Mouse (Mus musculus): ENCODE results near the gene Klhl5. TPM values are rescaled to one million over a fixed set of nuclear protein-coding genes. Genes with fewer than 3 reads are reported as not detected.

Klhl5 gene
- polyA plus RNA-seq, 1 experiment, result 12.0 TPM

GRCm38 (mm10) chr5:65178477-65178876 is 71.1 kb downstream of the Klhl5 start:
- no peak for TF ChIP-seq CTCF (IDR thresholded peaks at IDR 0.05; ENCODE audit: low read depth, low read length)
- H3K27me3 ChIP-seq (ENCODE audit: control insufficient read depth, insufficient read depth, low read length, poor library complexity, severe bottlenecking), result no peaks in the 10 kb centered on the region
- H3K4me1 ChIP-seq (ENCODE audit: control insufficient read depth, insufficient read depth, low read length), result no peaks in the 10 kb centered on the region
- H3K36me3 ChIP-seq (ENCODE audit: control insufficient read depth, insufficient read depth, low read length, poor library complexity, severe bottlenecking), result no peaks in the 10 kb centered on the region
- H3K4me3 ChIP-seq (ENCODE audit: low read depth, low read length), result no peak overlapping the region
- H3K27ac ChIP-seq (ENCODE audit: insufficient read depth, low read length), result no peak overlapping the region
- H3K9ac ChIP-seq (ENCODE audit: low read depth, poor library complexity, severe bottlenecking), result no peak overlapping the region
- H3K9me3 ChIP-seq (replicated peaks; ENCODE audit: control insufficient read depth, insufficient read depth, low read length, poor library complexity, severe bottlenecking), result no peaks in the 10 kb centered on the region

GRCm38 (mm10) chr5:65181160-65181793 is 73.9 kb downstream of the Klhl5 start:
- Histone ChIP-seq H3K4me1 (ENCODE audit: control insufficient read depth, insufficient read depth, low read length) (no peaks in the 10 kb centered on the region), H3K9ac (ENCODE audit: low read depth, poor library complexity, severe bottlenecking) (no peak overlapping the region), H3K36me3 (ENCODE audit: control insufficient read depth, insufficient read depth, low read length, poor library complexity, severe bottlenecking) (no peaks in the 10 kb centered on the region), H3K27ac (ENCODE audit: insufficient read depth, low read length) (no peak overlapping the region), H3K9me3 (replicated peaks; ENCODE audit: control insufficient read depth, insufficient read depth, low read length, poor library complexity, severe bottlenecking) (no peaks in the 10 kb centered on the region), H3K27me3 (ENCODE audit: control insufficient read depth, insufficient read depth, low read length, poor library complexity, severe bottlenecking) (no peaks in the 10 kb centered on the region), H3K4me3 (ENCODE audit: low read depth, low read length) (no peak overlapping the region)
- TF ChIP-seq POLR2A (IDR thresholded peaks at IDR 0.05; ENCODE audit: insufficient read depth, low read length) (no peak), EP300 (IDR thresholded peaks at IDR 0.05; ENCODE audit: insufficient read depth, low read depth, low read length) (no peak), CTCF (IDR thresholded peaks at IDR 0.05; ENCODE audit: low read depth, low read length) (no peak)

GRCm38 (mm10) chr5:65181794-65182169 is 74.4 kb downstream of the Klhl5 start:
- H3K36me3 ChIP-seq (ENCODE audit: control insufficient read depth, insufficient read depth, low read length, poor library complexity, severe bottlenecking), result no peaks in the 10 kb centered on the region
- H3K4me3 ChIP-seq (ENCODE audit: low read depth, low read length), result no peak overlapping the region
- H3K9ac ChIP-seq (ENCODE audit: low read depth, poor library complexity, severe bottlenecking), result no peak overlapping the region
- no peak for TF ChIP-seq CTCF (IDR thresholded peaks at IDR 0.05; ENCODE audit: low read depth, low read length)
- no peak for TF ChIP-seq EP300 (IDR thresholded peaks at IDR 0.05; ENCODE audit: insufficient read depth, low read depth, low read length)
- TF ChIP-seq POLR2A (IDR thresholded peaks at IDR 0.05; ENCODE audit: insufficient read depth, low read length), result no peak
- H3K27me3 ChIP-seq (ENCODE audit: control insufficient read depth, insufficient read depth, low read length, poor library complexity, severe bottlenecking), result no peaks in the 10 kb centered on the region
- H3K9me3 ChIP-seq (replicated peaks; ENCODE audit: control insufficient read depth, insufficient read depth, low read length, poor library complexity, severe bottlenecking), result no peaks in the 10 kb centered on the region
- no peaks in the 10 kb centered on the region for H3K4me1 ChIP-seq (ENCODE audit: control insufficient read depth, insufficient read depth, low read length)
- H3K27ac ChIP-seq (ENCODE audit: insufficient read depth, low read length), result no peak overlapping the region

- Histone ChIP-seq H3K9me3 (replicated peaks; ENCODE audit: control insufficient read depth, insufficient read depth, low read length, poor library complexity, severe bottlenecking) (no peaks in the 10 kb centered on the region), H3K4me1 (ENCODE audit: control insufficient read depth, insufficient read depth, low read length) (no peaks in the 10 kb centered on the region), H3K36me3 (ENCODE audit: control insufficient read depth, insufficient read depth, low read length, poor library complexity, severe bottlenecking) (no peaks in the 10 kb centered on the region), H3K4me3 (ENCODE audit: low read depth, low read length) (no peak overlapping the region), H3K9ac (ENCODE audit: low read depth, poor library complexity, severe bottlenecking) (no peak overlapping the region), H3K27me3 (ENCODE audit: control insufficient read depth, insufficient read depth, low read length, poor library complexity, severe bottlenecking) (no peaks in the 10 kb centered on the region), H3K27ac (ENCODE audit: insufficient read depth, low read length) (no peak overlapping the region)
- TF ChIP-seq EP300 (IDR thresholded peaks at IDR 0.05; ENCODE audit: insufficient read depth, low read depth, low read length) (no peak), POLR2A (IDR thresholded peaks at IDR 0.05; ENCODE audit: insufficient read depth, low read length) (no peak), CTCF (IDR thresholded peaks at IDR 0.05; ENCODE audit: low read depth, low read length) (no peak)
Measured at GRCm38 (mm10) chr5:65182268-65182667, 74.9 kb downstream of the Klhl5 start.

GRCm38 (mm10) chr5:65191601-65192000 is 84.3 kb downstream of the Klhl5 start:
- TF ChIP-seq POLR2A (IDR thresholded peaks at IDR 0.05; ENCODE audit: insufficient read depth, low read length) (no peak), EP300 (IDR thresholded peaks at IDR 0.05; ENCODE audit: insufficient read depth, low read depth, low read length) (no peak), CTCF (IDR thresholded peaks at IDR 0.05; ENCODE audit: low read depth, low read length) (no peak)
- no peaks in the 10 kb centered on the region; the same call in 1 of the 2 replicates for H3K27me3 ChIP-seq (ENCODE audit: control insufficient read depth, insufficient read depth, low read length, poor library complexity, severe bottlenecking)
- no peaks in the 10 kb centered on the region for H3K4me1 ChIP-seq (ENCODE audit: control insufficient read depth, insufficient read depth, low read length)
- no peaks in the 10 kb centered on the region; the same call in 1 of the 2 replicates for H3K9me3 ChIP-seq (replicated peaks; ENCODE audit: control insufficient read depth, insufficient read depth, low read length, poor library complexity, severe bottlenecking)
- H3K36me3 ChIP-seq (ENCODE audit: control insufficient read depth, insufficient read depth, low read length, poor library complexity, severe bottlenecking), result no peaks in the 10 kb centered on the region
- no peak overlapping the region for H3K27ac ChIP-seq (ENCODE audit: insufficient read depth, low read length)
- H3K9ac ChIP-seq (ENCODE audit: low read depth, poor library complexity, severe bottlenecking), result no peak overlapping the region
- no peak overlapping the region for H3K4me3 ChIP-seq (ENCODE audit: low read depth, low read length)

GRCm38 (mm10) chr5:65194441-65194840 is 87.1 kb downstream of the Klhl5 start:
- no peak for TF ChIP-seq POLR2A (IDR thresholded peaks at IDR 0.05; ENCODE audit: insufficient read depth, low read length)
- no peak for TF ChIP-seq CTCF (IDR thresholded peaks at IDR 0.05; ENCODE audit: low read depth, low read length)
- no peak for TF ChIP-seq EP300 (IDR thresholded peaks at IDR 0.05; ENCODE audit: insufficient read depth, low read depth, low read length)
- no peaks in the 10 kb centered on the region for H3K4me1 ChIP-seq (ENCODE audit: control insufficient read depth, insufficient read depth, low read length)

More at GRCm38 (mm10) chr5:65194441-65194840, 87.1 kb downstream of the Klhl5 start:
- no peak overlapping the region for H3K27ac ChIP-seq (ENCODE audit: insufficient read depth, low read length)
- no peaks in the 10 kb centered on the region for H3K36me3 ChIP-seq (ENCODE audit: control insufficient read depth, insufficient read depth, low read length, poor library complexity, severe bottlenecking)
- H3K4me3 ChIP-seq (ENCODE audit: low read depth, low read length), result no peak overlapping the region
- H3K9me3 ChIP-seq (replicated peaks; ENCODE audit: control insufficient read depth, insufficient read depth, low read length, poor library complexity, severe bottlenecking), result no peaks in the 10 kb centered on the region; the same call in 1 of the 2 replicates
- H3K27me3 ChIP-seq (ENCODE audit: control insufficient read depth, insufficient read depth, low read length, poor library complexity, severe bottlenecking), result no peaks in the 10 kb centered on the region
- no peak overlapping the region for H3K9ac ChIP-seq (ENCODE audit: low read depth, poor library complexity, severe bottlenecking)

Measured in ES-Bruce4 (cell line).